Mouse (Mus musculus) bone marrow, adult 2 months (tissue): Measurements from ENCODE around the gene Cyp2ab1.

Experiments
- CTCF ChIP-seq: fragments of 200-500 bp; IDR thresholded peaks from 2 replicates; pipeline ENCODE4 v1.5.1; 2011; ENCODE audit warnings: low read length, control low read depth; ENCODE audit not compliant: control insufficient read depth, insufficient read depth
- POLR2A ChIP-seq: fragments of 200-500 bp; IDR thresholded peaks from 2 replicates; pipeline ENCODE4 v1.6.1; 2011; ENCODE audit warnings: low read depth, mild to moderate bottlenecking, control low read depth, low read length, borderline replicate concordance; ENCODE audit not compliant: control insufficient read depth

DNA sequence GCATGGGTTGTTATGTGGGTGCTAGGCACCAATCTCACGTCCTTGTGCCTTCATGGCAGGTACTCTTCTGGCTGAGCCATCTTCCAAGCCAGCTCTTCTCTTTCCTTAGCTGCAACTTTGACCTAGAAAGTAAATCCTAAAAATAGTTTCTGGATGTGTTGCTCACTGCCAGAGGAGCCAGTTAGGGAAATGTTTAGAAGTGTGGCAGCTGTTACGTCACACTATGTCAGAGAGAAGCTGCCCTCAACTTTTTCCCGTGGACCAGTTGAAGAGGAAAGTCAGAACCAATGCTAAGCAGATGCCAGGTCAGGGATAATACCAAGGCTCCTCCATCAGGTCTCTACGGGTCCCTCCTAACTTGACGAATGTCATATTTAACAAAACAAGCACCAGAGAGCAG, 45.8 kb downstream of the Cyp2ab1 start:
- TF ChIP-seq CTCF, result no peak
- TF ChIP-seq POLR2A, result no peak
